Comparison of ENCODE assay signal across 8 mouse cellular contexts in the genomic region with DNA sequence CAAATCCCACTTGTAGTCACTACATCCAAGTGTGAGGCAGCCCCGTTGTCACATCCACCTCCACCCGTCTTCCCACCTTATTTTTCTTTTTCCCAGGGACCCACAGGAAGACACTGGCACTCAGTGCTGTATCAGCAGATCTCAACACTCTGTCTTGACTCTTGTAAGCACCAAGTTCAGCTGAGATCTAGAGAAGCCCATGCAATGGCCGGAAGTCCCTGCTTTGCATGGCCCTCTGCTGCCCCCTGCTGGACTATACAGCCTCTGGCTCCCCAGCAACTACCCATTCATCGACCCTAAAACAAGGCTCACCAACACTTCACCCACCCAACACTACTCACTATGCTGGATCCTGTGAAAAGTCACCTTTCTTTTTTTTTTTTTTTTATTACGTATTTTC. TPM values are rescaled to one million over a fixed set of nuclear protein-coding genes. Genes with fewer than 3 reads are reported as not detected.
A peak's percentile ranks its signal among the peaks of the same experiment; 100 is the strongest.
DNase-seq lines count a peak whose midpoint lies in the region; ATAC-seq lines count a peak whose summit lies in the region.

No protein-coding gene starts in this region.

- ATAC-seq in hindbrain, embryonic 15.5 days (ENCODE audit: low FRiP score, low read depth), result peak; percentile 86

- no peak overlapping the region for H3K9ac ChIP-seq in hindbrain, embryonic 15.5 days

- no peak overlapping the region for H3K4me3 ChIP-seq in hindbrain, embryonic 15.5 days

- no peak overlapping the region for H3K4me2 ChIP-seq in hindbrain, embryonic 15.5 days

- H3K36me3 ChIP-seq in hindbrain, embryonic 15.5 days, result no peaks in the 10 kb centered on the region

- WGBS in hindbrain, embryonic 15.5 days, result 31% methylated on average over 5 of the region's 5 CpGs

- H3K9me3 ChIP-seq in hindbrain, embryonic 15.5 days, result no peaks in the 10 kb centered on the region

- H3K27ac ChIP-seq in hindbrain, embryonic 15.5 days (replicated peaks), result no peak overlapping the region

- peak; percentile 65 for DNase-seq in Muller cell, postnatal 12 days (ENCODE audit: inconsistent ontology term)
- DNase-seq in cerebellum, postnatal 14 days, result peak; percentile 87 to 95
- peak; percentile 70 to 83 for DNase-seq in frontal cortex, postnatal 25 days (ENCODE audit: low spot score in 2 of 2)
- peak; percentile 78 to 80 for DNase-seq in layer of hippocampus, postnatal 36 days
- DNase-seq in lung, postnatal 36 days, result peak; percentile 94
- peak; percentile 78 for DNase-seq in retina, postnatal 7 days (ENCODE audit: low read depth, low spot score)
- DNase-seq in urinary bladder, adult 18-20 months (ENCODE audit: low spot score in 2 of 2), result peak; percentile 62 to 78

- no peaks in the 10 kb centered on the region for H3K4me1 ChIP-seq in hindbrain, embryonic 15.5 days (replicated peaks)

- no peaks in the 10 kb centered on the region for H3K27me3 ChIP-seq in hindbrain, embryonic 15.5 days

RNA-seq across cellular contexts. Expression of a gene that starts 13.9 kb away (rescaled TPM):
- 76.0 and 78.0 TPM in 2 replicates for polyA plus RNA-seq in hindbrain, embryonic 15.5 days (2015; fragmentation: Nextera tagmentation; extraction: Ambion mirVana)
- 10 to 100 TPM; 50.0 to 56.7 TPM for total RNA-seq in layer of hippocampus, postnatal 36 days (2021)

RNA-seq across cellular contexts. Expression of a gene that starts 32.6 kb away (rescaled TPM):
- polyA plus RNA-seq in hindbrain, embryonic 15.5 days (2015; fragmentation: Nextera tagmentation; extraction: Ambion mirVana), result 1.1 and 1.2 TPM in 2 replicates
- 1 to 10 TPM; 1.3 to 2.7 TPM for total RNA-seq in layer of hippocampus, postnatal 36 days (2021)
